Mouse (Mus musculus) heart, embryonic 11.5 days (tissue): ENCODE measurements at regions not wholly inside any gene's neighbourhood (a gene's known extent, or its start where the extent isn't known, plus 50 kb on each side); places are given as distances from the start of the nearest gene placed in this dataset.
A peak's percentile ranks its signal among the peaks of the same experiment; 100 is the strongest.

Source experiments
- ATAC-seq: fragments of 200-750 bp; cut with Nextera tagmentation; replicated peaks from 2 replicates; pipeline ENCODE4 v1.8.0; 2017; ENCODE audit warnings: moderate library complexity; ENCODE audit not compliant: insufficient number of reproducible peaks, low FRiP score, low TSS enrichment
- H3K27ac ChIP-seq: fragments of 300-500 bp; sonication (generic); 2 replicates; pipeline ENCODE4 v1.5.1; 2014; ENCODE audit warnings: mild to moderate bottlenecking, low read depth, low read length
- H3K27me3 ChIP-seq: fragments of 300-500 bp; sonication (generic); 2 replicates; pipeline ENCODE4 v1.6.1; 2014; ENCODE audit warnings: mild to moderate bottlenecking, low read length, mixed read lengths; ENCODE audit not compliant: control insufficient read depth, insufficient read depth
- H3K36me3 ChIP-seq: fragments of 300-500 bp; sonication (generic); 2 replicates; pipeline ENCODE4 v1.6.1; 2014; ENCODE audit warnings: mild to moderate bottlenecking, low read length, moderate library complexity, mixed read lengths; ENCODE audit not compliant: control insufficient read depth, insufficient read depth
- H3K4me1 ChIP-seq: fragments of 300-500 bp; sonication (generic); 2 replicates; pipeline ENCODE4 v1.6.1; 2014; ENCODE audit warnings: low read length; ENCODE audit not compliant: control insufficient read depth, insufficient read depth
- H3K4me2 ChIP-seq: fragments of 300-500 bp; sonication (generic); 2 replicates; pipeline ENCODE4 v1.6.1; 2014; ENCODE audit warnings: mild to moderate bottlenecking, moderate library complexity
- H3K4me3 ChIP-seq: fragments of 300-500 bp; sonication (generic); 2 replicates; pipeline ENCODE4 v1.5.1; 2014; ENCODE audit warnings: low read depth, low read length
- H3K9ac ChIP-seq: fragments of 300-500 bp; sonication (generic); 2 replicates; pipeline ENCODE4 v1.6.1; 2014; ENCODE audit warnings: mild to moderate bottlenecking, low read depth, low read length, moderate library complexity
- H3K9me3 ChIP-seq: fragments of 300-500 bp; sonication (generic); replicated peaks from 2 replicates; pipeline ENCODE4 v1.6.1; 2016; ENCODE audit warnings: low read length; ENCODE audit not compliant: control insufficient read depth
- WGBS: fragments of 180-500 bp; shearing (Covaris S2); extraction: QIAGEN DNeasy Blood & Tissue Kit; methylation state at CpG from one replicate; pipeline ENCODE4 v1.1.7; 2014; ENCODE audit not compliant: insufficient replicate concordance; 5-methylcytosine and 5-hydroxymethylcytosine counted together

DNA sequence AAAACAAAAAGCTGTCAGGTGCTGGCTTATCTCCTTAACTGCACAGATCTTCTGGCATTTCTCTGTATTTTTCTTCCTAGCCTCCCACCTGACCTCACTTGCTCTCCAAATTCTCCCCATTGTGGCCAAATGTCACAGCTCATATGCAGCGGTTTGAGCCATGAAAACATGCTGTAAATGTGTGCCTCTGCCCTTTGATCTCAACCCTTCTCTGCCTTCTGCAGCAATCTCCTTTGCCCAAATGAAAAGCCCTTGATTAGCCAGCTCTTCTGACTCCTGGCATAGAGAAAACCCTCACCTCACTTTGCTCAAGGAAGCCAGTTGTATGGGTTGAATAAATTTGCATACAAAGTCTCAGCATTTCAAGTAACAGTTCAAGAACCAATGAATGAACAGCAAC lies 546.1 kb upstream of the Mgmt start:
- Histone ChIP-seq H3K27me3 (no peaks in the 10 kb centered on the region), H3K4me2 (no peak overlapping the region), H3K9ac (no peak overlapping the region), H3K27ac (no peak overlapping the region), H3K4me1 (no peaks in the 10 kb centered on the region), H3K9me3 (no peaks in the 10 kb centered on the region), H3K4me3 (no peak overlapping the region), H3K36me3 (no peaks in the 10 kb centered on the region)
- WGBS: 52% methylated on average over 1 of the region's 1 CpGs
- no peak for ATAC-seq

DNA sequence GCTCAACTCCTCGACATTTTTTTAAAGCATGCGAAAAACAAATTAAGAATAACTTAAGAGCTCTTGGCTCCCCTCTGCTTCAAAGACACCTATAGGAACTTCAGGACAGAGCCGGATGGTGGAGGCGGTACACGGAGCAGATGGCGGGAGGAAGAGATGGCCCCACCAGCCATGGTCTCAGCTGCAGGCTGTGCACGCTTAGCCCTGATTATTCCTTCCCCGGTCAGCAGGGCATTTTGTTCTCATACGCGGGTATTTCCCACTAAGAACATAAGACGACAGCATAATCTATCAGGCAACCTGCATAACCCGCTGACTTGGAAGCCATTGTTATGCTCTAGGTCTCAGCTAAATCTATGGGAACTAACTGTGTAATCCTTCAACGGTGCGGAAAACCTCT lies 544.8 kb upstream of the Mgmt start:
- 85% methylated on average over 14 of the region's 14 CpGs for WGBS

GRCm38 (mm10) chr7:136357011-136357410 lies 537.4 kb upstream of the Mgmt start:
- Histone ChIP-seq H3K4me3 (no peak overlapping the region), H3K27ac (no peak overlapping the region), H3K4me1 (no peaks in the 10 kb centered on the region), H3K36me3 (no peaks in the 10 kb centered on the region), H3K9me3 (no peaks in the 10 kb centered on the region), H3K9ac (no peak overlapping the region), H3K27me3 (no peaks in the 10 kb centered on the region), H3K4me2 (no peak overlapping the region)
- ATAC-seq: no peak
- 77% methylated on average over 7 of the region's 7 CpGs for WGBS

More for the DNA sequence above, 544.8 kb upstream of the Mgmt start:
- Histone ChIP-seq H3K4me1 (no peaks in the 10 kb centered on the region), H3K4me3 (no peak overlapping the region), H3K9me3 (no peaks in the 10 kb centered on the region), H3K27me3 (no peaks in the 10 kb centered on the region), H3K9ac (no peak overlapping the region), H3K27ac (no peak overlapping the region), H3K4me2 (no peak overlapping the region), H3K36me3 (no peaks in the 10 kb centered on the region)
- ATAC-seq: no peak

- no peak for ATAC-seq
- WGBS: 69% methylated on average over 7 of the region's 7 CpGs
Measured at GRCm38 (mm10) chr7:136365318-136366211, 528.8 kb upstream of the Mgmt start.

GRCm38 (mm10) chr7:136377259-136377658 lies 517.2 kb upstream of the Mgmt start:
- Histone ChIP-seq H3K9ac (no peak overlapping the region), H3K4me2 (no peak overlapping the region), H3K9me3 (no peaks in the 10 kb centered on the region), H3K4me3 (no peak overlapping the region), H3K27ac (no peak overlapping the region), H3K36me3 (no peaks in the 10 kb centered on the region), H3K27me3 (no peaks in the 10 kb centered on the region), H3K4me1 (peaks cover 19% of the 10 kb centered on the region)
- WGBS: 64% methylated on average over 3 of the region's 3 CpGs
- ATAC-seq: no peak

More at GRCm38 (mm10) chr7:136365318-136366211, 528.8 kb upstream of the Mgmt start:
- no peaks in the 10 kb centered on the region for H3K27me3 ChIP-seq
- H3K27ac ChIP-seq: no peak overlapping the region
- H3K4me3 ChIP-seq: no peak overlapping the region
- H3K9me3 ChIP-seq: no peaks in the 10 kb centered on the region
- no peak overlapping the region for H3K4me2 ChIP-seq
- no peaks in the 10 kb centered on the region for H3K4me1 ChIP-seq
- H3K36me3 ChIP-seq: no peaks in the 10 kb centered on the region
- no peak overlapping the region for H3K9ac ChIP-seq

DNA sequence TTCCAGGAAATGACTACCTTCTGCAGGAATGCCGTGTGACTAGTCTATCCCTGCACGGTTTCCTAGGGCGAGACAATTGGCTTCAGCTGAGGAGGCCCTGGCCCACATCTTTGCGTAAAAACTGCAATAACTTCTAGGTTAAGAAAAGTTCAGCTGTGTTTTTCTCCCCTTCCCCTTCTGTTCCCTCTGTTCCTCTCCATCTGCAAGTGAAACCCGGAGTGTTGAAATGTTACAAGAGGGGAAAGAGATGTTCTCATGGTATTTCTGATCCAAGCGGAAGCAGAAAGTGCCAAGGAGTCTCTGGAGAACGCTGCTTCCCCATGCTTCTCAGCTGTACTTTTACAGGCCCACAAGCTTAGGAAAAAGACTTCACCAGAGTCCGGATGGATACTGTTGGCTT lies 516.7 kb upstream of the Mgmt start:
- no peak overlapping the region for H3K9ac ChIP-seq
- H3K9me3 ChIP-seq: no peaks in the 10 kb centered on the region
- H3K27ac ChIP-seq: 0 out of 2 replicates have a peak overlapping the region, but pooled peaks have one; percentile 3
- H3K4me2 ChIP-seq: no peak overlapping the region
- no peak for ATAC-seq
- H3K4me3 ChIP-seq: no peak overlapping the region
- no peaks in the 10 kb centered on the region for H3K36me3 ChIP-seq
- no peaks in the 10 kb centered on the region for H3K27me3 ChIP-seq
- 50% methylated on average over 8 of the region's 8 CpGs for WGBS
- H3K4me1 ChIP-seq: peaks cover 19% of the 10 kb centered on the region

GRCm38 (mm10) chr7:136378321-136378720 lies 516.1 kb upstream of the Mgmt start:
- H3K4me1 ChIP-seq: peaks cover 19% of the 10 kb centered on the region
- no peak overlapping the region for H3K27ac ChIP-seq
- no peak overlapping the region for H3K9ac ChIP-seq

GRCm38 (mm10) chr7:136379319-136379718 lies 515.1 kb upstream of the Mgmt start:
- ATAC-seq: no peak
- no peak overlapping the region for H3K27ac ChIP-seq

More at GRCm38 (mm10) chr7:136378321-136378720, 516.1 kb upstream of the Mgmt start:
- 40% methylated on average over 4 of the region's 4 CpGs for WGBS
- H3K4me3 ChIP-seq: no peak overlapping the region
- H3K27me3 ChIP-seq: no peaks in the 10 kb centered on the region
- no peaks in the 10 kb centered on the region for H3K36me3 ChIP-seq
- H3K4me2 ChIP-seq: no peak overlapping the region
- ATAC-seq: no peak
- H3K9me3 ChIP-seq: no peaks in the 10 kb centered on the region

DNA sequence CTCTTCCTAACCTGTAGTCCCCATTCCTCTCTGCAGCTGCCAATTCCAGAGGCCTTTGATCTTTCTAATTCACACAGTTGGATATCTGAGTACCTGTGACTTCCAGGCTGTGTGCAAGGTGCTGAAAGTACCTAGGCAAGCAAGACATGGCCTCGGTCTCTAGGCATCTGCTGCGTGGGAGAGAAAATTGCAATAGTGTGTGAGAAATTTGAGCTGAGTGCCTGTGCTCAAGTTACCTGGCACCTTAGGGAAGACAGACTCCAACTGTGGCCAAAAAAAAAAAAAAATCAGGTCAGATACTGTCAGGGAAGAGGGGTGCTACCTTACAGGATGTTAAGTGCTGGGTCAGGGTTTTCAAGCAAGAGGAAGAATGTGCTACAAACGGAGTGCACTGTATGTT lies 514.7 kb upstream of the Mgmt start:
- Histone ChIP-seq H3K4me3 (no peak overlapping the region), H3K27ac (no peak overlapping the region), H3K9ac (no peak overlapping the region), H3K36me3 (no peaks in the 10 kb centered on the region), H3K4me2 (no peak overlapping the region), H3K9me3 (no peaks in the 10 kb centered on the region), H3K27me3 (no peaks in the 10 kb centered on the region), H3K4me1 (peaks cover 19% of the 10 kb centered on the region)
- ATAC-seq: no peak
- 46% methylated on average over 3 of the region's 3 CpGs for WGBS

More at GRCm38 (mm10) chr7:136379319-136379718, 515.1 kb upstream of the Mgmt start:
- Histone ChIP-seq H3K9ac (no peak overlapping the region), H3K9me3 (no peaks in the 10 kb centered on the region), H3K36me3 (no peaks in the 10 kb centered on the region), H3K27me3 (no peaks in the 10 kb centered on the region), H3K4me1 (peaks cover 19% of the 10 kb centered on the region), H3K4me2 (no peak overlapping the region), H3K4me3 (no peak overlapping the region)
- 78% methylated on average over 7 of the region's 7 CpGs for WGBS
